Mouse (Mus musculus): ENCODE measurements around the gene Ckap5. TPM values are rescaled to one million over a fixed set of nuclear protein-coding genes. Genes with fewer than 3 reads are reported as not detected.
A peak's percentile ranks its signal among the peaks of the same experiment; 100 is the strongest.

The Ckap5 gene
- total RNA-seq, 2 experiments from 2014 or later, result 110 to 118 TPM

- DNase-seq (ENCODE audit: low spot score in 2 of 2), result no peak
Measured at GRCm38 (mm10) chr2:91651458-91652258, 125.1 kb downstream of the Ckap5 start.

GRCm38 (mm10) chr2:91652863-91653262, 126.3 kb downstream of the Ckap5 start:
- DNase-seq (ENCODE audit: low spot score in 2 of 2), result peak; percentile 31 to 40

GRCm38 (mm10) chr2:91655388-91655787, 128.8 kb downstream of the Ckap5 start:
- no peak for DNase-seq (ENCODE audit: low spot score in 2 of 2)

- no peak for DNase-seq (ENCODE audit: low spot score in 2 of 2)
Measured at GRCm38 (mm10) chr2:91655827-91656226, 129.3 kb downstream of the Ckap5 start.

GRCm38 (mm10) chr2:91656774-91657173, 130.2 kb downstream of the Ckap5 start:
- DNase-seq (ENCODE audit: low spot score in 2 of 2), result no peak

- no peak for DNase-seq (ENCODE audit: low spot score in 2 of 2)
Measured at GRCm38 (mm10) chr2:91659657-91660056, 133.1 kb downstream of the Ckap5 start.

- no peak for DNase-seq (ENCODE audit: low spot score in 2 of 2)
Measured at GRCm38 (mm10) chr2:91660981-91661380, 134.4 kb downstream of the Ckap5 start.

GRCm38 (mm10) chr2:91664780-91665179, 138.2 kb downstream of the Ckap5 start:
- DNase-seq (ENCODE audit: low spot score in 2 of 2), result no peak

- DNase-seq (ENCODE audit: low spot score in 2 of 2), result no peak
Measured at GRCm38 (mm10) chr2:91666386-91666910, 139.9 kb downstream of the Ckap5 start.

GRCm38 (mm10) chr2:91667747-91668146, 141.2 kb downstream of the Ckap5 start:
- no peak for DNase-seq (ENCODE audit: low spot score in 2 of 2)

GRCm38 (mm10) chr2:91669326-91669725, 142.8 kb downstream of the Ckap5 start:
- DNase-seq (ENCODE audit: low spot score in 2 of 2), result no peak

- no peak for DNase-seq (ENCODE audit: low spot score in 2 of 2)
Measured at GRCm38 (mm10) chr2:91670038-91670437, 143.5 kb downstream of the Ckap5 start.

Other genes with a start within 250 kb of the Ckap5 start
- gene 1110051M20Rik, start 82.1 kb upstream of the Ckap5 start, total RNA-seq (2021), result 100 to 1,000 TPM; 111 to 121 TPM
- 10 to 100 TPM; 27.2 to 31.2 TPM for gene Lrp4, start 69.3 kb upstream of the Ckap5 start, total RNA-seq (2021)
- not detected for gene F2, start 109.7 kb downstream of the Ckap5 start, total RNA-seq (2021)
- gene Zfp408, start 123.0 kb downstream of the Ckap5 start, total RNA-seq (2021), result 1 to 10 TPM; 7.2 to 9.4 TPM
- gene Arhgap1, start 123.1 kb downstream of the Ckap5 start, total RNA-seq (2021), result 10 to 100 TPM; 62.1 to 65.6 TPM
- gene Atg13, start 183.8 kb downstream of the Ckap5 start, total RNA-seq (2021), result 10 to 100 TPM; 78.0 to 79.6 TPM
- 1 to 10 TPM; 7.1 TPM for gene Harbi1, start 184.1 kb downstream of the Ckap5 start, total RNA-seq (2021)
- 10 to 100 TPM; 51.1 to 52.3 TPM for gene Ambra1, start 203.4 kb downstream of the Ckap5 start, total RNA-seq (2021)

All from layer of hippocampus, adult 18-20 months (tissue).